Mouse (Mus musculus): ENCODE measurements around the gene Tmtc2. TPM values are rescaled to one million over a fixed set of nuclear protein-coding genes. Genes with fewer than 3 reads are reported as not detected.

Tmtc2 gene
- polyA plus RNA-seq, 1 experiment from 2014 or later, result 8.1 TPM

DNA sequence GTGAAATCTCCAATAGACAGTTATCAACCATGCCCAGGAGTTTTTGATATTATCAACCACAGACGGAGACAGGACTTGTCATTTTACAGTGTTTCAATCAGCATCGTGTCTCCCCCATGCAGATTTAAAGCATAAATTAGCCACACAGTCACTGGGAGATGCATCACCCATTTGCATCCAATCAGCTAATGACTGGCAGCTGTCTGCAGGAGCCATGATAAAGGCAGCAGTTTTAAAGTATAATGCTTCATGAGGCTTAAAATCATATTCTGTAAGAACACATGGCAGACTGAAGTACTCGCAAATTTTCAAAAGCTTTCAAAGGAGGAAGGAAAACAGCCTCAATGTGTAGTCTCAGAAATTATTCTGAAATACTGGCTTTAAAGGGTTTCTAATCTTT is 209.8 kb downstream of the Tmtc2 start:
- H3K4me1 ChIP-seq (ENCODE audit: control insufficient read depth, insufficient read depth, low read length), result 0 out of 2 replicates have a peak, but pooled peaks cover 6% of the 10 kb centered on the region
- no peak for DNase-seq
- H3K27ac ChIP-seq (replicated peaks; ENCODE audit: low read depth, low read length), result no peak overlapping the region
- H3K9me3 ChIP-seq (ENCODE audit: control insufficient read depth, low read length), result no peaks in the 10 kb centered on the region
- no peak overlapping the region for H3K4me3 ChIP-seq (replicated peaks; ENCODE audit: low read depth, low read length)
- ATAC-seq (ENCODE audit: low FRiP score, low TSS enrichment), result no peak
- H3K4me2 ChIP-seq (ENCODE audit: low read length), result no peak overlapping the region
- H3K36me3 ChIP-seq (ENCODE audit: control insufficient read depth, insufficient read depth, low read length), result no peaks in the 10 kb centered on the region
- no peaks in the 10 kb centered on the region for H3K27me3 ChIP-seq (ENCODE audit: control insufficient read depth, insufficient read depth, low read length)
- no peak overlapping the region for H3K9ac ChIP-seq (replicated peaks; ENCODE audit: low read length)
- WGBS, result 56% methylated on average over 3 of the region's 3 CpGs

DNA sequence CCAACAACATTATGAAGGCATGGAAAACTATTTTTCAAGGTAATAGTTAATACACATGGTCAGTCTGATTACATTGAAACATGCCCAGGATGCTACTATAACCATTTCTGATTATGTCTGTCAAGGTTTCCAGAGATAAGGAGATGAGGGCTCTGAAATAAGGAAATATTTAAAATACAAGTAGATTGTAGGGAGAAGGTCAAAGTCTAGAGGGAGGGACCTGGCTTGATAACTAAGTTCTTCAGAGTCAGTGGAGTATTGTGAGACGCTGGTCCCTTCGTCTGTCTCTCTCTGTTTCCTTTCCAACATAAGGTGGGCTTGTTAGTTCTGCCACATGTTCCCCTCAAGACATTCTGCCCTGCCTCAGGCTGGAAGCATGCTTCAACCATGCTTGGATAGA is 223.9 kb downstream of the Tmtc2 start:
- no peaks in the 10 kb centered on the region for H3K4me1 ChIP-seq (ENCODE audit: control insufficient read depth, insufficient read depth, low read length)
- H3K9ac ChIP-seq (replicated peaks; ENCODE audit: low read length), result no peak overlapping the region
- H3K9me3 ChIP-seq (ENCODE audit: control insufficient read depth, low read length), result no peaks in the 10 kb centered on the region
- no peak overlapping the region for H3K4me3 ChIP-seq (replicated peaks; ENCODE audit: low read depth, low read length)
- H3K27ac ChIP-seq (replicated peaks; ENCODE audit: low read depth, low read length), result no peak overlapping the region
- H3K36me3 ChIP-seq (ENCODE audit: control insufficient read depth, insufficient read depth, low read length), result no peaks in the 10 kb centered on the region
- no peaks in the 10 kb centered on the region for H3K27me3 ChIP-seq (ENCODE audit: control insufficient read depth, insufficient read depth, low read length)
- H3K4me2 ChIP-seq (ENCODE audit: low read length), result no peak overlapping the region
- 94% methylated on average over 2 of the region's 2 CpGs for WGBS
- DNase-seq, result no peak
- ATAC-seq (ENCODE audit: low FRiP score, low TSS enrichment), result no peak

DNA sequence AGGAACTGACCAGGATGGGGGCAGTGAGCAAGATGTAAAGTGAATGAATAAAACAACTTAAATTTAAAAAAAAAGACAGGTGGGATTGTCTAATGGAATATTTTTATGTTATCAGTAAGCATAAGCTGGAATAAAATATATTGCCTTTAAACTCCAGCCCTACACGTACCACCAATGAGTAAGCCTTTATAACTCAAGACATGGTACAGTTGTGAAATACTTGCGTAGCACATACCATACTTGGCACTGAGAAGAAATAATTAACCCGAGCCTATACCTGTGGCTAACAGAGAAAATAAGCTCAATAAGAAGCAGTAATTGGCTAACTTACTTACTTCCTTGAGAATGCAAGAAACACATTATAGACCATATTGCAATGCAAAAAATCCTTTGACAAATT is 228.3 kb downstream of the Tmtc2 start:
- 95% methylated on average over 3 of the region's 3 CpGs for WGBS
- no peak for ATAC-seq (ENCODE audit: low FRiP score, low TSS enrichment)
- Histone ChIP-seq H3K36me3 (ENCODE audit: control insufficient read depth, insufficient read depth, low read length) (no peaks in the 10 kb centered on the region), H3K9ac (replicated peaks; ENCODE audit: low read length) (no peak overlapping the region), H3K9me3 (ENCODE audit: control insufficient read depth, low read length) (no peaks in the 10 kb centered on the region), H3K27ac (replicated peaks; ENCODE audit: low read depth, low read length) (no peak overlapping the region), H3K4me1 (ENCODE audit: control insufficient read depth, insufficient read depth, low read length) (no peaks in the 10 kb centered on the region), H3K4me2 (ENCODE audit: low read length) (no peak overlapping the region), H3K4me3 (replicated peaks; ENCODE audit: low read depth, low read length) (no peak overlapping the region), H3K27me3 (ENCODE audit: control insufficient read depth, insufficient read depth, low read length) (no peaks in the 10 kb centered on the region)
- no peak for DNase-seq

DNA sequence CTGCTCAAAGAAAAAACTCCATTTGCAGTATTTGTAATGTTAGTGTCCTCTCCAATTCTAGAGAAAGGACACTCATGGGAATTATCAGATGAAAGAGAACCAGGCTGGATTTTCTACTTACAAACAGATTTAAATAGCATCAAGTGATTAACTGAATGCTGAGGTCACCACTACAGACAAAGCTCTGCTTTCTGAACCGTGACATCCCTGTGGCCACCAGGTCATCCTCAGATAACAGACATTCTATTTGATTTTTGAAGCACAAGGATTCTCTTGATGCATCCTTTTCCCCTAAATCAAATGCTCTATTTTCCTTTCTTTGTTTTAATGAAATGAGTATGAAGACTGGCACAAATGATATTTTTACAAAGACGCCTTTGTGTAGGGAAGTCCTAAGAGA is 241.4 kb downstream of the Tmtc2 start:
- Histone ChIP-seq H3K36me3 (ENCODE audit: control insufficient read depth, insufficient read depth, low read length) (no peaks in the 10 kb centered on the region), H3K9me3 (ENCODE audit: control insufficient read depth, low read length) (no peaks in the 10 kb centered on the region), H3K27me3 (ENCODE audit: control insufficient read depth, insufficient read depth, low read length) (no peaks in the 10 kb centered on the region), H3K9ac (replicated peaks; ENCODE audit: low read length) (no peak overlapping the region), H3K27ac (replicated peaks; ENCODE audit: low read depth, low read length) (no peak overlapping the region), H3K4me3 (replicated peaks; ENCODE audit: low read depth, low read length) (no peak overlapping the region), H3K4me1 (ENCODE audit: control insufficient read depth, insufficient read depth, low read length) (peaks cover 2% of the 10 kb centered on the region; the same call in 1 of the 2 replicates), H3K4me2 (ENCODE audit: low read length) (no peak overlapping the region)
- no peak for DNase-seq
- WGBS, result 28% methylated on average over 2 of the region's 2 CpGs
- ATAC-seq (ENCODE audit: low FRiP score, low TSS enrichment), result no peak

DNA sequence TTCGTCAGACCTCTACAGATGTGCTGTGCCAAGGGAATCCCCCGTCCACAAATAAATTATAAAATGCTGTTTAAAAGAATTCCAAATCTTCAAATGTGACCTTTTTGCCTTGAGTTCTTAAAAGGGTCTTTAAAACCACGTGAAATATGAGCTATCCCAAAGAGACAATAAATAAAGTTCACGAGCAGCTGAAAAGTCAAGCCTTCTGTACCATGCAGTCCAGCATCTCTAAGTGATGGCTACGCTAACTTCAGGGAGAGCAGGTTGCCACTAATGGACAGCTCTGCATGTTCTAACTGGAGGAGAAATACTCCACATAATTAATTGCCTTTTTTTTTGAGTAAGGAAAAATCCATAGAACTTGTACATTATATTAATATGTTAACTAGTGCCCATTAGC is 243.9 kb downstream of the Tmtc2 start:
- 85% methylated on average over 5 of the region's 5 CpGs for WGBS
- Histone ChIP-seq H3K9me3 (ENCODE audit: control insufficient read depth, low read length) (no peaks in the 10 kb centered on the region), H3K36me3 (ENCODE audit: control insufficient read depth, insufficient read depth, low read length) (no peaks in the 10 kb centered on the region), H3K27ac (replicated peaks; ENCODE audit: low read depth, low read length) (no peak overlapping the region), H3K4me1 (ENCODE audit: control insufficient read depth, insufficient read depth, low read length) (peaks cover 2% of the 10 kb centered on the region; the same call in 1 of the 2 replicates), H3K27me3 (ENCODE audit: control insufficient read depth, insufficient read depth, low read length) (no peaks in the 10 kb centered on the region), H3K4me2 (ENCODE audit: low read length) (no peak overlapping the region), H3K9ac (replicated peaks; ENCODE audit: low read length) (no peak overlapping the region), H3K4me3 (replicated peaks; ENCODE audit: low read depth, low read length) (no peak overlapping the region)
- ATAC-seq (ENCODE audit: low FRiP score, low TSS enrichment) (no peak), DNase-seq (no peak)

DNA sequence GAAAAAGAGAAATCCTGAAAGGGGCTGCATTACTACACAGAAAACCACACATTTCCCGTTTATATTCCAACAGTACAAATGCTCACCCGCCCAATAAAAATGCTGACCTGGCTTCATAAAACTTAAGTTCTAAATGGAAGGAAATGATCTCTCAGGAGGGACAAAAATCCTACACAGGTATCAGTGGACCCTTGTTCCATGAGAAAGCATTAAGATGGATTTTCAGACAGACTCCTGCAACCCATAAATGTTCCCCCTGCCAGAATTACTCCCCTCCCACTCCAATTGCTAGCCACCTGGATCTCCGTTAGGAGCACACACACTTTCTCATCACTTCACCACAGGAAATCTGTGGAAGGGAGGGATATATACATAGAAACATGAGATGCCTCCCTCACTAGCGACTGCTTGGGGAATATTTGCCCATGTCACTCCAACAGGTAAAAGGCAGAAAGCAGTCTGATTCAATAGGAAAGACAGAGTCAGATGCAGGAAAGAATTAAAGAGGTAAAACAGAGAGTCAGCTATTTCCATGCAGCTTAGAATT is 250.5 kb downstream of the Tmtc2 start:
- Histone ChIP-seq H3K9ac (replicated peaks; ENCODE audit: low read length) (no peak overlapping the region), H3K27me3 (ENCODE audit: control insufficient read depth, insufficient read depth, low read length) (no peaks in the 10 kb centered on the region), H3K27ac (replicated peaks; ENCODE audit: low read depth, low read length) (no peak overlapping the region), H3K4me2 (ENCODE audit: low read length) (no peak overlapping the region), H3K4me3 (replicated peaks; ENCODE audit: low read depth, low read length) (no peak overlapping the region), H3K4me1 (ENCODE audit: control insufficient read depth, insufficient read depth, low read length) (peaks cover 8% of the 10 kb centered on the region; the same call in 1 of the 2 replicates), H3K36me3 (ENCODE audit: control insufficient read depth, insufficient read depth, low read length) (0 out of 2 replicates have a peak, but pooled peaks cover 8% of the 10 kb centered on the region), H3K9me3 (ENCODE audit: control insufficient read depth, low read length) (0 out of 2 replicates have a peak, but pooled peaks cover 3% of the 10 kb centered on the region)
- WGBS, result 85% methylated on average over 4 of the region's 4 CpGs
- no peak for ATAC-seq (ENCODE audit: low FRiP score, low TSS enrichment)
- DNase-seq, result no peak

DNA sequence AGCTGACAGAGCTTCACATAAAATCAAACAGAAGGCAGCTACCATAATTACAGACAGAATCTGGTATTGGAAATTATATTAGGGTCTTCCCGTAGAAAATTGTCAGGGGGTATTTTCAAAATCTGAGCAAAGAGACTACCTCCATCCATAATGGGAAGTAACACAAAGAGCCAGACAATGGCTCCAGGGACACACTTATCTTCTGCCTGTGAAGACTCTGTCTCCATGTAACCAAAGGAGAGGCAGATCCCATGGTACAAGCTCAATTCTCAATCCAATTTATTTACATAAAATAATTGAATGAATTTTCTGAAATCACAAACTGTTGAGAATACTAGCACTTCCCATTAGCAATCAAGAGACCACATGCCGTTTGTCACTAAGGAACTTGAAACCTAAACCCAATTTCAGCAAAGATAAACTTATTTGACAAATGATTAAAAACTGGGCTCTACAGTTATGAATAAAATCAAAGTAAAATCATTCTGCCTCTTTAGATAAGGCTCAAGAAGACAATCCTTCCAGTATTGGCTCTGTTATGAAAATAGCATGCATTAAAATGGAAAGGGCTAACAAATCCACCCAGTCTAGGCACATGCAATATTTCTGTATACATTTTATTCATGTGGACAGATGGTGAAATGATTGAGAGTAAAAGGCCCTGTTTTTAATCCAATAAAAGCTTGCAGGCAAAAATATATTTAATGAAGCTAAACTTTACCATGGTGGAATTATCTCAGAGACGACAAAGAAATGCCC is 254.8 kb downstream of the Tmtc2 start:
- Histone ChIP-seq H3K27me3 (ENCODE audit: control insufficient read depth, insufficient read depth, low read length) (no peaks in the 10 kb centered on the region), H3K9me3 (ENCODE audit: control insufficient read depth, low read length) (0 out of 2 replicates have a peak, but pooled peaks cover 3% of the 10 kb centered on the region), H3K9ac (replicated peaks; ENCODE audit: low read length) (no peak overlapping the region), H3K4me1 (ENCODE audit: control insufficient read depth, insufficient read depth, low read length) (peaks cover 8% of the 10 kb centered on the region; the same call in 1 of the 2 replicates), H3K36me3 (ENCODE audit: control insufficient read depth, insufficient read depth, low read length) (0 out of 2 replicates have a peak, but pooled peaks cover 8% of the 10 kb centered on the region), H3K4me2 (ENCODE audit: low read length) (no peak overlapping the region), H3K27ac (replicated peaks; ENCODE audit: low read depth, low read length) (0 out of 2 replicates have a peak overlapping the region, but pooled peaks have one; percentile 21), H3K4me3 (replicated peaks; ENCODE audit: low read depth, low read length) (no peak overlapping the region)
- peak; percentile 78 for ATAC-seq (ENCODE audit: low FRiP score, low TSS enrichment)
- peak; percentile 61 for DNase-seq
- WGBS, result 26% methylated on average over 3 of the region's 3 CpGs

DNA sequence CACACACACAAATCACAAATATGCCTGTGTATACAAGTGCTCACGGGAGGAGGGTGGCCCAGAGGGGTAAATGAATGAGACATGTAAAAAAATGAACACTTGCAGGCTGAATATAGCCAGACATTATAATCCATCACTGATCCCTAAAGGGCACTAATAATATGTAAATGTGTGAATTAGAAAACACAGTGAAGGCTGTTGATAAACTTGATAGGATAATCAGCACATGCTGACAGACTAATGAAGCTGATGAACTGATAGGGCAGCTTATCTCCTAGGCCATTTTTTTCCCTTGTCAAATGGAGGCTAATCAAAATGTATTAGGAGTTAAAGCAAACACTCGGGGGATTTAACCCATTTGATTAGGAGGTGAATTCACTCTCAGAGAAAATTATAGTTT is 255.4 kb downstream of the Tmtc2 start:
- Histone ChIP-seq H3K9me3 (ENCODE audit: control insufficient read depth, low read length) (0 out of 2 replicates have a peak, but pooled peaks cover 3% of the 10 kb centered on the region), H3K4me3 (replicated peaks; ENCODE audit: low read depth, low read length) (no peak overlapping the region), H3K4me2 (ENCODE audit: low read length) (no peak overlapping the region), H3K27ac (replicated peaks; ENCODE audit: low read depth, low read length) (no peak overlapping the region), H3K27me3 (ENCODE audit: control insufficient read depth, insufficient read depth, low read length) (no peaks in the 10 kb centered on the region), H3K36me3 (ENCODE audit: control insufficient read depth, insufficient read depth, low read length) (0 out of 2 replicates have a peak, but pooled peaks cover 8% of the 10 kb centered on the region), H3K4me1 (ENCODE audit: control insufficient read depth, insufficient read depth, low read length) (peaks cover 8% of the 10 kb centered on the region; the same call in 1 of the 2 replicates), H3K9ac (replicated peaks; ENCODE audit: low read length) (no peak overlapping the region)
- DNase-seq (peak; percentile 69), ATAC-seq (ENCODE audit: low FRiP score, low TSS enrichment) (peak; percentile 71)
- 20% methylated on average over 2 of the region's 2 CpGs for WGBS

DNA sequence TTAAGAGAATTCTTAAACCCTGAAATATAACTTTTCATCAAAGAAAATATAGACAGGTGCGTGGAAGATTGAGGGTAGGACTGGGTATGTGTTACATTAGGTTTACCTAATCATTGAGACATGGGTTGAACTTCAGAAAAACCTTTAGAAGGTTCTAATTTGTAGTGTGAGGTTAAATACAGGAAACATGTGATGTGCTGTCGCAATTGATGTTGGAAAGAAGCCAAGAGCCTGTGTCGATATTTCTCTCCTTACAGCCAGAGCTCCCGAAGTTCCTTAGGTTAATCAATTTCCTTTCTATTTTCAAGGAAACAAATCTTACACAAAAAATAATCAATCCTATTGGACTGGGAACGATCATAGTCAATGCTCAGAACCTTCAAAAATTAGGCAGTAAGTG is 261.3 kb downstream of the Tmtc2 start:
- Histone ChIP-seq H3K9ac (replicated peaks; ENCODE audit: low read length) (no peak overlapping the region), H3K4me2 (ENCODE audit: low read length) (no peak overlapping the region), H3K27ac (replicated peaks; ENCODE audit: low read depth, low read length) (no peak overlapping the region), H3K36me3 (ENCODE audit: control insufficient read depth, insufficient read depth, low read length) (no peaks in the 10 kb centered on the region), H3K9me3 (ENCODE audit: control insufficient read depth, low read length) (no peaks in the 10 kb centered on the region), H3K27me3 (ENCODE audit: control insufficient read depth, insufficient read depth, low read length) (no peaks in the 10 kb centered on the region), H3K4me1 (ENCODE audit: control insufficient read depth, insufficient read depth, low read length) (no peaks in the 10 kb centered on the region), H3K4me3 (replicated peaks; ENCODE audit: low read depth, low read length) (no peak overlapping the region)
- no peak for DNase-seq
- ATAC-seq (ENCODE audit: low FRiP score, low TSS enrichment), result no peak
- WGBS, result 89% methylated on average over 5 of the region's 5 CpGs
